Mouse (Mus musculus) embryonic fibroblast, embryonic 13.5 days (primary cell): ENCODE data around the gene Vps29.

Experiments used
- CTCF ChIP-seq: IDR thresholded peaks from 2 replicates; pipeline ENCODE4 v1.5.1; 2011; ENCODE audit warnings: mild to moderate bottlenecking, control low read depth, low read length, moderate library complexity, borderline replicate concordance; ENCODE audit not compliant: insufficient read depth
- POLR2A ChIP-seq: IDR thresholded peaks from 2 replicates; pipeline ENCODE4 v1.6.1; 2011; ENCODE audit warnings: low read depth, mild to moderate bottlenecking, control low read depth, low read length, moderate library complexity

GRCm38 (mm10) chr5:122334682-122335081, 19.5 kb upstream of the Vps29 start:
- TF ChIP-seq CTCF (no peak), POLR2A (no peak)
